Mouse (Mus musculus) liver, postnatal 0 days (tissue): ENCODE data around the gene Ptprj.

ENCODE experiments used
- CTCF ChIP-seq: sonication (generic); IDR thresholded peaks from 2 replicates; pipeline ENCODE4 v1.5.1; 2016; ENCODE audit warnings: antibody characterized with exemption, low read depth
- EP300 ChIP-seq: IDR thresholded peaks from 2 replicates; pipeline ENCODE4 v1.6.1; 2016; ENCODE audit warnings: antibody characterized with exemption, low read depth, mild to moderate bottlenecking

GRCm38 (mm10) chr2:90613006-90613405, 32.6 kb upstream of the Ptprj start:
- TF ChIP-seq CTCF (no peak), EP300 (no peak)
